Mouse (Mus musculus): ENCODE measurements at regions not wholly inside any gene's neighbourhood (a gene's known extent, or its start where the extent isn't known, plus 50 kb on each side); places are given as distances from the start of the nearest gene placed in this dataset.

DNA sequence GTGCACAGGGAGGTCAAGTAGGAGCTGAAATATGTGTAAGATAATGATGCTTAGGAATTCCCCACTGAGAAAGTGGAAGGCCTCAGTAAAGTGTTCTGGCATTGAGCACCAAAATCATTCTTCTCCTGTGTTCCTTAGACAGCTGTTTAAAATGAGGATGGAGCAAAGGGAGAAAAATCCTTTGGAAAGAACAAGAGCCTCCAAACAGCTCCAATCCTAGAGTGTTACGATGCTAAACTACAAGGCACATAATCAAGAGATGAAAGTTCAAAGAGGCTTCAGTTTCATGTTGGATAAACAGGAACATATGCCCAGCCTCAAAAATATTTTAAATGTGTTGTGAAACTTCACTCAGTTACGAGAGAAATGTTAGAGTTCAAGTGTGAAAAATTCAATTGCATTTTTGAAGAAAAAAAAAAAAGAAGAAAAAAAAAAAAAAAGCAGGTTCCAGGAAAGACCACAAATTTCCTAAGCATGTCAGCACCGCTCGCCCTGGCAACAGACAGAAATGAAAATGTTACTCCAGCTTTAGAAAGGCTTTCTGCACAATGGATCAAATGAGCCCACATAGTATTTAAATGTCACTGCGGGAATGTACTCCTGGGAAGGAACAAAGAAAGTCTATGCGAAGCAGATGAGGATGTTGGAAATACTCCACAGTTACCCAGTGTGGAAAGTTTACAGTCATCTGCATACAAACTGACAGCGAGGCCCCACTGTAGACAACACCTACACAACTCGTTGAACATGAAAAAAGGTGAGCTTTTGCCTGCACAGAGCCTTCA lies 116.5 kb upstream of the Prkd1 start:
- DNase-seq (ENCODE audit: extremely low read depth, insufficient read length, low spot score): no peak

DNA sequence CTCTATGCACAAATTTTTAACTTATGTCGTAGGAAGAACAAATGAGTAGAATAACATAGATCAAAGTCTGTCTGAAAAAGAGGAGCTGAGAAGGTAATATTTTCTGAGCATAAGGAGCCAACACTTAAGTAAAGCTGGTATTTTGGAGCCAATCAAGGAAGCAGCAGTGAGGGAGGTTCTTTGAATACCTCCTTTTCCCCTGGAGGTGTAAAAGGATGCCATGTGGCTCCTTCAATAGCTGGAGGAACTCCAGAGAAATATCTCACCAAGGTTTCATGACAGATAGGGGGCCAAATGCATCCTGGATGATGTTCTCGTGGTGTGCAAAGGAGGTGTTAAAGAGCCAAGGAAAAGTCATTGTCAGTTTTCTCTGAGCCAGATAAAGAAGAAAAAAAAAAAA lies 115.6 kb upstream of the Prkd1 start:
- no peak for DNase-seq (ENCODE audit: extremely low read depth, insufficient read length, low spot score)

DNA sequence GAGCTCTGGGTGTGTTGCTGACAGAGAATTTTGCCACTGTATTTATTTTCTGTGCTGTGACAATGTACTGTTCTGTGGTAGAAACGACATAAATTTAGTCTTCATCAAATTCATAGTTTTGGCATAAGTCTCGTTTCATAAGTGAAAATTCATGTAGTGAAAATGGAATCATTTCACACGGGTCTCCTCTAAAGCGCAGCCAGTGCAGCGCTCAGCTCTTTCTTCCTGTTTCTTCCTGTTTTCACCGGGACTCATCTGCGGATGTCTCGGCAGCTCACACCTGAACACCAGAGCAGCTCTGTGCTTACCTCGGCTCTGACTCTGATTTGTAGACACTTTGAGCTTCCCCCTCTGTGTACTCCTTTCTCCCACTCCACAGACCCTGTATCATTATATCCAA lies 85.2 kb upstream of the Prkd1 start:
- DNase-seq (ENCODE audit: extremely low read depth, insufficient read length, low spot score): no peak

DNA sequence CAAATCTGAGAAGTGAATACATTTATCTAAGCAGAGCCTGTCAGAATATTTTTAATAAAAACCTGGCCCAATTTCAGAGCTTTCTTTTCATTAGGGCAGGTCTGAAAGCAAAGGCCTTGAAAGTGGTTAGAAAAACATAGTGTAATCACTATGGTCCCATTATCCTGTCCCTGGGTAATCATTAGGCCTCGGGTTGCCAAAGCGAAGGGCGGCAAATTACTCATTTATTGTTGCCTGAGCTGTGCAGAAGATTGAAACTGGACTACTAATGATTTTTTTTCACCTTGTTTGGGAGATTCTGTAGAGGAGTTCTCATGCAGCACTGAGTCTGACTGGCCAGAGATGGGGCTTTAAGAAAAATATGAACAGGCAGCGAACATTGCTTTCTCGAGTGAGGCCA lies 63.7 kb upstream of the Prkd1 start:
- no peak for DNase-seq (ENCODE audit: extremely low read depth, insufficient read length, low spot score)

DNA sequence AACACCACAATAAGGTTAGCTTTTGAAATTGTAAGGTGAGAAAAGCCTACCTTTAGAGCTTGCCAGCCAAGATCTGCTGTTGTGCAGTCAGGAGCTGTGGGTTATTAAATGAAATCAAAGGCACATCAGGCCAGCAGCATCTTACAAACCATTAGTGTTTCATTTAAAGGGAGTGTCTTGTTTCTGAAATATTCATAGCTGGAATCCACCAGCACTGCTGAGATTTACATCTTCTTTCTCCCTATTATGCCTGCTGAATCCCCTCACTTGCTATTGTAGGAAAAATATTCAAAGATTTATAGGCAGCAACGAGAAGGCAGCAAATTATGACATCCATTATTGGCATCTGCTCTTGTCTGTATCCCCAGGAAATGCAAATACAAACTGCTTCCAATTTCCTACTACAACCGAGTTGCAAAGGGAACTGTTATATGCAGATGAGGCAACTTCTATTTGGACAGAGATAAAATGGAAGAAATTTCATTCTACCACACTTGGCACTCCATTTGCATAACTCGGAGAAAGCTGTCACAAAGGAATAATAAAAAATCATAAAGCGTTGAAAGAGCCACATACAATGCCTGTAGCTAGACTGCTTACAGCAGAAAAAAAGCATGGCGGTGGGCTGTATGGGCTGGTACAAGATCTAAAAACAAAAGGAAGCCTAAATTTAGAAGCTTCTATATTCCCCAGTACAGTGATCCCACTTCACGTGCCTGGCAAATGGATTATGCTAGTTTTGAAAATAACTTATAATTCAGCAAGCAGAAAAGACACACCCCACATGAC lies 60.3 kb upstream of the Prkd1 start:
- no peak for DNase-seq (ENCODE audit: extremely low read depth, insufficient read length, low spot score)

DNA sequence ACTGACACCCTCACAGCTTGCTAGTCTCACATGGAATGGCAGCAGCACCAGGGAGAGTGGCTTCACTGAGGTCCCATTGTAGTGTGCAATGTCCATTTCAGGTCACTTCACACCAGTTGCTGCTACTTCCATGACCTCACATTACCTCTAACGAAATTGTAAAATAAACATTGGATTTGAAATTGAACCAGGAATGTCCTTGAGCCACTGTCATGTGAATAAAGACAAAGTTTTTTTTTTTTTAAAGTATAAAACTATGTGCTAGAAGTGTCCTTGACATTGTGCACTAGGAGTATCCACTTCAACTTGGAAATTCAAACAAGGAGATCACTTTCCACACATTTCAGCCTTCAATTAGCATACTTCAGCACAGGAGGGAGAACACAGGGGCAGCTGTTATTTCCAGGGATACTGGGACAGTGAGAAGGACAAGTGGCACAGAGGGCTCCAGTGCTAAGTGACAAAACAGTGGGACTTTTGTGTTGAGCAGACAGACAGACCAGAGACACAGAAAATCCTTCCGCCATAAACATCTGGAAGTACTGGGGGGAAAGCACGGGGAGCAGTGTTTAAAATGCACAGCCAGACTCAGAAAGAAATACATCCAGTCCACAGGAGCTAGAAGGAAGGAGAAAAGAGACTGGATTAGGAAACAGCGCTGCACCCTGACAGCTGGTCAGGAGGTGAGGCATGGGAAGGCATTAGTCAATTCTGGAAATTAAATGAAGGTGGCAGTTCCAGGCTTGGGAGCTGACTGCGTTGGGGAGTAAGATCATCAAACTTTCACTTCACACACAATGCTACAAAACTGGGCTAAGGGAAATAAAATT lies 49.9 kb upstream of the Prkd1 start:
- DNase-seq (ENCODE audit: extremely low read depth, insufficient read length, low spot score): no peak

Data from 3134 (cell line).